Mouse (Mus musculus) central nervous system, embryonic 14 days (tissue): ENCODE measurements around the gene Zfp775. TPM values are rescaled to one million over a fixed set of nuclear protein-coding genes. Genes with fewer than 3 reads are reported as not detected.

Source experiments
- polyA plus RNA-seq: library from polyadenylated mRNA; depleted of rRNA; stranded (reverse); fragments of >200 nt; gene quantifications from 2 replicates; pipeline ENCODE4 v1.2.3, GENCODE M21; 2012; rRNA removed

Zfp775 gene
- polyA plus RNA-seq = 10.0 and 11.0 TPM in 2 replicates

DNA sequence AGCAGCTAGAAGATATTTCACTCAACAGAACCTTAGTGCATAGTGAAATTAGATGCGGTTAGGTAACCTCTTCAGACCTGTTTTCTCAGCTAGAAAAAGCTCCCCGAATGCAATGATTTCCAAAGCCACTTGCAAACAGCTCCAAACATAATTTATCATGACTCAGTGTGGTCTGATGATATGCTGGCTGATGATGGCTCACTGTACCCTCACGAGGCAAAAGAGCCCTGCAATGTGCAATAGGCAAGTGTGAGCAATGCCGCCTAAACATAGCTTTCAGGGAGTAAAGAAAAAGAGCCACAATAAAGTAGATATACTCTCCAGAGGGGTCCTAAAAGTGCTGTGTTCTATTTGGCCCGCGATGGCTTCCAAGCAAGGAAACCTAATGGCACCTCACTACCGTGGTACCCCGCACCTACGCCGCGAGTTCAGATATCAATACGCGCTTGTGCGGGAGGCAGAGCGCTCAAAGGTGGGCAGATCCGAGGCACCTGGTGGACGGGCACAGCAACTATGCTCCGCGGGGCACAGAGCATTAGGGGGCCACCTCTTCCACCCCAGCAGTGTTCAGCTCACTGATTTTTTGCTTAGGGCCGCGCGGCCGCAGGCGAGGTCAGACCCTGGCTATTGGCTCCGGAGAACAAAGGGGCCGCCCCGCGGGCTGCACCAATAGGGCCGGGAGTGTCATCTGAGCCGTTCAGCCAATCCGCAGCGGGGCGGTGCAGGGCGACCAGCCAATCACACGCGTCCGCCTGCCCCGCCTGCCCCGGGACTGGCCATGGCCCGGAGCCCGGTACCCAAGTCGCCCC lies at the start of gene Zfp775:
Zfp775 (plus strand) TSS at position 793 of the 809 bp plus-strand sequence.

DNA sequence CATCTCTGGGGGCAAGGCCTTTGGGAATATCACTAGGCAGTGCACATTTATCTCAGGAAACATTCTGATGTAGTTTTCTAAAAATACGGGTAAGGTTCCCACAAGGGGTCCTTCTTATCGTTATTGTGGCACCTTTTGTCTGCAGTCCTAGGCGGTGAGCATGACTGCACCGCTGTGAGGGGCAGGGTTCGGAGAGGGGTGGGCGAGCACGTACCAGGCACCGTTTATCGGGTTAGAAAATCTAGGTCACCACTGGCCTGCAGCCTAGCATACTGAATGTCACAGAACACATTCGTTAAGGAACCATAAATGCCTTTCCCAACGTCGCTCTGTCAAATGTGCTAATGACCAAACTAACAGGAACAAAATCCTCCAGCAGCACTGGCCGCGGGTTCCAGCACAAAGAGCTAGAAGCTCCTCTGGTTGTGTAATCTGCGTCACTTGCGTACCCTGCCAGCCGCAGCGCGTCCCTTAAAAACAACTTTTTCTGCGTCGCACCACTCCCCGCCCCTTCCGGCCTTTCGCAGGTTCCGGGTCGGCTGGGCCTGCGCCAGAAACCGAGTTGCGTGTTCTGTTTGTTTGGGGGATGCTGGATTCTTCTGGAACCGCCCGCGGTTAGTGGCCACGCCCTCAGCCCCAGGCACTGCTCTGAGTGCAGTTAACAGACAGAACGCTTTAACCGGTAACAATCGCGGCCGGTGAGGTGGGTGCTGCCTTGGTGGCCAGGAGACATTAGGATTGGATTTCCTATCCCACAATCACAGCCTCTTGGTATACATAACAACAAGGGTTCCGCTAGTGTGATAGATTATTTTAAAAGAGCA lies 47.4 kb upstream of the Zfp775 start, which contains the start of gene Lrrc61:
Lrrc61 (plus strand) TSS at position 517 of the 824 bp plus-strand sequence.

DNA sequence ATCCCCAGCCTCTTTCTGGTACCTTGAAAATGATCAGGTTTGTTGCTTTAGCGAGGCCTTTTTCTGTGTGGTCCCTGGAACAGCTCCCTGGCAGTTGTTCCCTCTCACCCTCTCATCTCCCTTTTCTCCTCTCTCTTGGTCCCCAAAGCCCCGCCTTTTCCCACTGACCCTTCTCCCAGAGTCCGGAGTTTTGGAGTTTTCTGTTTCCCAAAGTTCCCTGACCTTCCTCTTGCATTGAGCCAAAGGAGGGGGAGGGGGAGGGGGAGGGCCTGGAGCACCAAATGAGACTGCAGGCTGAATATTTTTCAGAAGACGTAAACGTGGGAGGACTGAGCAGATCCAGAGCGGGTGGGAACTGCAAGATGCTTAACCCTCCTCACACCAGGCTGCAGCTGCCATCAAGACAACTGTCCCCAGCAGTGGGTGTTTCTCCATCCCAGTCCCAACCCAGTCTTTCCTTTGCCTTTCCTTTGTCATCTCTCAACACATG lies 29.2 kb upstream of the Zfp775 start, which contains the start of gene Rarres2:
Rarres2 (minus strand) TSS at position 218 of the 490 bp plus-strand sequence.

GRCm38 (mm10) chr6:48589194-48589750 lies 12.6 kb upstream of the Zfp775 start, which contains the start of gene Gm45021:
Gm45021 (plus strand) TSS chr6:48589610.

DNA sequence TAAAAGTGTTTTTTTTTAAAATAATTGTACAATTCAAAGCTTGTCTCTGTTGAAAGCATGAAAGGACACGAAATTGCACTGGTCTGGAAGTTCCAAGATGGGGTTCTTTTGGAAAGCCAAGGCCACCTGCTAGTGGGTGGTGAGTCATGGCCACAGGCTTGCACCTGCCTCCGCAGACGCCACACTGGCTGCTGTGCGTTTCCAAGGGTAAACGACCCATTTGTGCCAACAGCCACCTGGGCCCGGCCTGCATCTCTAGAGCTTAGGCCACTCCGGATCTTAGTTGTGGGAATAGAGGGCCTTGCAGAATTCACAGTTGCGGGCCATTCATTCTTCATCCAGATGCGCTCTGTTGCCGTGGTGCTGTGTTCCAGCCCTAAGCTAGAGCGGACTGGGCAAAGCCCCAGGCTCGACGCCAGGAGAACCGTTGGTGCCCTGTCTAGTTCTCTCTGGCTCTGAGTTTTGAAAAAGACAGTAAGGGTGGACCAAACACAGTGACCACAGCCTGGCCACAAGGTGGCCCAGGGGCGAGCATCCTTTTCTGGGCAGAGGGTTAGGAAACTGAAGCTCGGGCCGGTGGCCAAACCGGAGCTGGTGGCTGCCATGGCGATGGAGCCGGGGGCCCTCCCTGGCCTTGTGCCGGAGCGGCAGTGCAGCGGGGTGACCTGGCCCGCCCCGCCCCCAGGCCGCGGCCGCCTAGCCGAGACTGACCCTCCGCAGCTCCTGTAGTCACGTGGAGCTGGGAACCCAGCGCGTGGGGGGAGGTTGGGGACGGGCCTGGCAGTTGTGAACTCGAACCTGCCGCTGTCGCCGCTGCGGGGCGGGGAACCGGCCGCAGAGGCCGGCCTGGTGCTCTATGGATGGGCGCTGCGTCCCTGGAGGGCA lies 8.5 kb upstream of the Zfp775 start, which contains the start of the genes Repin1 and Gm44965:
Repin1 (plus strand) TSS at position 726 of the 885 bp plus-strand sequence.
Gm44965 (plus strand) TSS at position 784 of the 885 bp plus-strand sequence.

GRCm38 (mm10) chr6:48626464-48626863 lies 24.6 kb downstream of the Zfp775 start, which contains the start of gene AI854703:
AI854703 (plus strand) TSS chr6:48626764.

GRCm38 (mm10) chr6:48646995-48647394 lies 45.1 kb downstream of the Zfp775 start, which contains the start of gene Gimap8:
Gimap8 (plus strand) TSS chr6:48647234.

Other genes with a start within 250 kb of the Zfp775 start
- 41.3 and 43.6 TPM in 2 replicates for gene Krba1, start 206.5 kb upstream of the Zfp775 start, polyA plus RNA-seq
- 27.9 and 31.0 TPM in 2 replicates for gene Zfp467, start 156.2 kb upstream of the Zfp775 start, polyA plus RNA-seq
- 1.1 and 1.5 TPM in 2 replicates for gene Sspo, start 153.8 kb upstream of the Zfp775 start, polyA plus RNA-seq
- gene Atp6v0e2, start 64.4 kb upstream of the Zfp775 start, polyA plus RNA-seq = 145 and 151 TPM in 2 replicates
- gene Lrrc61, start 47.3 kb upstream of the Zfp775 start, polyA plus RNA-seq = 27.3 and 30.0 TPM in 2 replicates
- 3.2 and 5.9 TPM in 2 replicates for gene Rarres2, start 29.3 kb upstream of the Zfp775 start, polyA plus RNA-seq
- gene Gm45021, start 12.5 kb upstream of the Zfp775 start, polyA plus RNA-seq = not detected in 2 replicates
- gene Repin1, start 8.2 kb upstream of the Zfp775 start, polyA plus RNA-seq = 49.5 and 49.9 TPM in 2 replicates
- not detected in 2 replicates for gene Gm44965, start 8.1 kb upstream of the Zfp775 start, polyA plus RNA-seq
- gene AI854703, start 24.7 kb downstream of the Zfp775 start, polyA plus RNA-seq = 8.2 and 8.7 TPM in 2 replicates
- gene Gimap8, start 45.2 kb downstream of the Zfp775 start, polyA plus RNA-seq = 1.4 and 1.6 TPM in 2 replicates
- gene Gimap9, start 74.1 kb downstream of the Zfp775 start, polyA plus RNA-seq = 1.7 and 3.9 TPM in 2 replicates
- 1.7 and 3.1 TPM in 2 replicates for gene Gimap4, start 82.5 kb downstream of the Zfp775 start, polyA plus RNA-seq
- gene Gimap6, start 106.2 kb downstream of the Zfp775 start, polyA plus RNA-seq = 5.3 and 7.0 TPM in 2 replicates
- gene Gm28053, start 116.5 kb downstream of the Zfp775 start, polyA plus RNA-seq = 0.48 and 1.2 TPM in 2 replicates
- gene Gimap7, start 116.6 kb downstream of the Zfp775 start, polyA plus RNA-seq = not detected in 2 replicates
- gene Gimap1, start 137.0 kb downstream of the Zfp775 start, polyA plus RNA-seq = 2.1 and 2.3 TPM in 2 replicates
- 1.3 and 1.9 TPM in 2 replicates for gene Gimap5, start 144.1 kb downstream of the Zfp775 start, polyA plus RNA-seq
- gene Gimap3, start 168.8 kb downstream of the Zfp775 start, polyA plus RNA-seq = not detected in 2 replicates
- gene Tmem176a, start 238.9 kb downstream of the Zfp775 start, polyA plus RNA-seq = 11.8 and 21.8 TPM in 2 replicates
- gene Tmem176b, start 239.4 kb downstream of the Zfp775 start, polyA plus RNA-seq = 92.3 and 128 TPM in 2 replicates